Mouse (Mus musculus) ovary, postnatal 36 days (tissue): ENCODE results near the gene Sult1c1.
"Not testable (repeated sequence)": the region's sequence is repeated elsewhere in the genome, so short reads cannot be mapped to it uniquely, and the experiment has no call there.

ENCODE experiments used
- DNase-seq: peaks from one replicate; pipeline ENCODE4 v3.0.0; 2022; ENCODE audit warnings: low spot score, mixed read lengths

Gene Sult1c1

GRCm38 (mm10) chr17:53990574-53990973 lies at the start of gene Sult1c1:
Gene Sult1c1, minus strand, starts transcription at chr17:53990674.
- no peak for DNase-seq

- no peak for DNase-seq
These were observed 23.7 kb upstream of the Sult1c1 start for GRCm38 (mm10) chr17:54014204-54014603.

- DNase-seq, result no peak
These were observed 20.7 kb upstream of the Sult1c1 start for GRCm38 (mm10) chr17:54011196-54011595.

- not testable (repeated sequence) for DNase-seq
These were observed 20.1 kb upstream of the Sult1c1 start for GRCm38 (mm10) chr17:54010536-54010935.

- DNase-seq, result no peak
These were observed 13.0 kb upstream of the Sult1c1 start for GRCm38 (mm10) chr17:54003522-54003921.

GRCm38 (mm10) chr17:53973606-53974005 lies 16.9 kb downstream of the Sult1c1 start:
- DNase-seq, result no peak

- no peak for DNase-seq
These were observed 48.8 kb downstream of the Sult1c1 start for GRCm38 (mm10) chr17:53941569-53942162.

- no peak for DNase-seq
These were observed 49.7 kb downstream of the Sult1c1 start for GRCm38 (mm10) chr17:53940726-53941125.
